Mouse (Mus musculus) small intestine, adult 2 months (tissue): ENCODE data around the gene Mlec.

Source experiments
- CTCF ChIP-seq: fragments of 200-500 bp; IDR thresholded peaks from 2 replicates; pipeline ENCODE4 v1.5.1; 2012; ENCODE audit warnings: low read depth, mild to moderate bottlenecking, control low read depth, inconsistent platforms, low read length, moderate library complexity, mixed read lengths; ENCODE audit not compliant: insufficient replicate concordance, insufficient read length; ENCODE audit errors: extremely low read depth
- POLR2A ChIP-seq: fragments of 200-500 bp; IDR thresholded peaks from 2 replicates; pipeline ENCODE4 v1.6.1; 2012; ENCODE audit warnings: low read depth, mild to moderate bottlenecking, control low read depth, inconsistent platforms, low read length, moderate library complexity

GRCm38 (mm10) chr5:115120978-115121377 is 37.0 kb downstream of the Mlec start:
- no peak for TF ChIP-seq POLR2A
- no peak for TF ChIP-seq CTCF
